Mouse (Mus musculus) spleen, adult 2 months (tissue): ENCODE results near the gene Cxcl10.

Experiments
- CTCF ChIP-seq: fragments of 200-500 bp; IDR thresholded peaks from 2 replicates; pipeline ENCODE4 v1.5.1; 2011; ENCODE audit warnings: mild to moderate bottlenecking, inconsistent platforms; ENCODE audit not compliant: insufficient read depth, insufficient read length, insufficient replicate concordance; ENCODE audit errors: extremely low read depth
- POLR2A ChIP-seq: fragments of 200-500 bp; IDR thresholded peaks from 2 replicates; pipeline ENCODE4 v1.6.1; 2011; ENCODE audit warnings: low read depth, low read length, inconsistent platforms

- no peak for TF ChIP-seq CTCF
- TF ChIP-seq POLR2A, result no peak
Observed at GRCm38 (mm10) chr5:92318596-92318995, 30.1 kb downstream of the Cxcl10 start.
